Mouse (Mus musculus) forebrain, postnatal 0 days (tissue): ENCODE results near the gene Polr2f. TPM values are rescaled to one million over a fixed set of nuclear protein-coding genes. Genes with fewer than 3 reads are reported as not detected.

Experiments used
- ATAC-seq: fragments of 200-750 bp; cut with Nextera tagmentation; 2 replicates; pipeline ENCODE4 v1.8.0; 2017; ENCODE audit warnings: mild to moderate bottlenecking, moderate library complexity
- DNase-seq: peaks from one replicate; pipeline ENCODE4 v3.0.0-alpha.2; 2015
- H3K27ac ChIP-seq: fragments of 300-500 bp; sonication (generic); 2 replicates; pipeline ENCODE4 v1.5.1; 2014; ENCODE audit warnings: low read depth, mild to moderate bottlenecking, antibody characterized with exemption, low read length, moderate library complexity, mixed read lengths
- H3K27me3 ChIP-seq: fragments of 300-500 bp; sonication (generic); 2 replicates; pipeline ENCODE4 v1.6.1; 2014; ENCODE audit warnings: mild to moderate bottlenecking, low read length, mixed read lengths; ENCODE audit not compliant: insufficient read depth
- H3K36me3 ChIP-seq: fragments of 300-500 bp; sonication (generic); 2 replicates; pipeline ENCODE4 v1.6.1; 2014; ENCODE audit warnings: mild to moderate bottlenecking, moderate library complexity; ENCODE audit not compliant: insufficient read depth
- H3K4me1 ChIP-seq: fragments of 300-500 bp; sonication (generic); 2 replicates; pipeline ENCODE4 v1.6.1; 2014; ENCODE audit warnings: antibody characterized with exemption; ENCODE audit not compliant: insufficient read depth
- H3K4me2 ChIP-seq: fragments of 300-500 bp; sonication (generic); 2 replicates; pipeline ENCODE4 v1.6.1; 2014; ENCODE audit warnings: low read depth, mild to moderate bottlenecking, moderate library complexity
- H3K4me3 ChIP-seq: fragments of 300-500 bp; sonication (generic); 2 replicates; pipeline ENCODE4 v1.5.1; 2014; ENCODE audit warnings: low read depth, low read length, mixed read lengths
- H3K9ac ChIP-seq: fragments of 300-500 bp; sonication (generic); 2 replicates; pipeline ENCODE4 v1.6.1; 2014; ENCODE audit warnings: mild to moderate bottlenecking
- H3K9me3 ChIP-seq: fragments of 300-500 bp; sonication (generic); 2 replicates; pipeline ENCODE4 v1.6.1; 2016; ENCODE audit warnings: low read length
- CTCF ChIP-seq: sonication (generic); IDR thresholded peaks from 2 replicates; pipeline ENCODE4 v1.5.1; 2016; ENCODE audit warnings: antibody characterized with exemption, control low read depth, low read depth
- WGBS: fragments of 180-500 bp; shearing (Covaris S2); extraction: QIAGEN DNeasy Blood & Tissue Kit; methylation state at CpG from one replicate; pipeline ENCODE4 v1.1.7; 2014; 5-methylcytosine and 5-hydroxymethylcytosine counted together
- polyA plus RNA-seq: library from polyadenylated mRNA; unstranded; fragments of >200 nt; fragmentation: Nextera tagmentation; extraction: Ambion mirVana; gene quantifications from 2 replicates; pipeline ENCODE4 v1.2.1, GENCODE M21; 2015
- total RNA-seq: library from RNA; depleted of rRNA; stranded (reverse); fragments of >200 nt; gene quantifications from 2 replicates; pipeline ENCODE4 v1.2.3, GENCODE M21; 2014

Gene Polr2f
- total and polyA plus RNA-seq, 2 experiments from 2014 or later = 48.6 to 362 TPM

DNA sequence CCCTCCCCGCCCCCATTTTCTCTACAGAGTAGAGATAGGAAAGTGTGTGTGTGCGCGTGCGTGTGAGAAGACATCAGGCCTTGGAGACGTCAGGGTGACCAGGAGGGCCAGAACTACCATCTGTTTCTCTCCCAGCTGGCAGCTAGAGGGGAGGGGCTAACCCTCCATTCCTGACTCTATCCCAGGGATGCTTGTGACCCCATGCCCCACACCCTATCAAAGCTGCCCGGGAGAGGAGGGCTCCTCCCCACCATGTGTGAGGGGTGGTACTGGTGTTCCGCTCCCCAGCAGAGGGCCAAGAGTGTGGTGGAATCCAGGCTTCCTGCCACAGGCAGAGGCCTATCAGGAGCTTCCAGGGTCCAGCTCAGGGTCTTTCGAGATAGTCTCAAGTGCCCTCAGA, 25.9 kb downstream of the Polr2f start:
- ATAC-seq (no peak), DNase-seq (no peak)
- Histone ChIP-seq H3K9me3 (no peaks in the 10 kb centered on the region), H3K9ac (no peak overlapping the region), H3K4me2 (no peak overlapping the region), H3K36me3 (no peaks in the 10 kb centered on the region), H3K4me3 (no peak overlapping the region), H3K4me1 (no peaks in the 10 kb centered on the region), H3K27ac (no peak overlapping the region), H3K27me3 (peaks cover 18% of the 10 kb centered on the region)
- 58% methylated on average over 8 of the region's 8 CpGs for WGBS
- TF ChIP-seq CTCF = no peak

DNA sequence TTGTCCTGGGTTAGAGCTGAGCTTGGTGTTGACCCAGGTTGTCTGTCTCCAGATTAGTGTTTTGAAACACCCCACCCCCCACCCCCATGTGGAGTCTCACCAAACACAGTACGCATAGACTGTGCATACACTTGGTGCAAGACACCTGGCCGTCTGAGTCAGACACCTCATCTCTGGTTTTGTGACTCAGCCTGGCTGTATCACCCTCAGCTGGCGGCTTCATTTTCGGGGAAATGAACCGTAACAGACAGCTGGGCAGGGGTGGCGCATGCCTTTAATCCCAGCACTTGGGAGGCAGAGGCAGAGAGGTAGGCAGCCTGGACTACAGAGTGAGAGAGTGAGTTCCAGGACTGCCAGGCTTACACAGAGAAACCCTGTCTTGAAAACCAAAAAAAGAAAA, 36.1 kb downstream of the Polr2f start:
- DNase-seq = no peak
- H3K9ac ChIP-seq = no peak overlapping the region
- no peaks in the 10 kb centered on the region for H3K27me3 ChIP-seq
- H3K4me3 ChIP-seq = no peak overlapping the region
- ATAC-seq = no peak
- no peaks in the 10 kb centered on the region for H3K36me3 ChIP-seq
- no peak overlapping the region for H3K4me2 ChIP-seq
- H3K27ac ChIP-seq = no peak overlapping the region
- H3K9me3 ChIP-seq = no peaks in the 10 kb centered on the region
- 53% methylated on average over 6 of the region's 6 CpGs for WGBS
- TF ChIP-seq CTCF = no peak
- H3K4me1 ChIP-seq = no peaks in the 10 kb centered on the region

GRCm38 (mm10) chr15:79185213-79185612, 44.4 kb downstream of the Polr2f start:
- H3K4me3 ChIP-seq = no peak overlapping the region
- H3K4me2 ChIP-seq = no peak overlapping the region
- no peaks in the 10 kb centered on the region for H3K36me3 ChIP-seq
- ATAC-seq = no peak
- no peak overlapping the region for H3K27ac ChIP-seq
- H3K9ac ChIP-seq = no peak overlapping the region
- no peaks in the 10 kb centered on the region for H3K27me3 ChIP-seq
- WGBS = 67% methylated on average over 10 of the region's 10 CpGs
- no peak for TF ChIP-seq CTCF
- H3K9me3 ChIP-seq = no peaks in the 10 kb centered on the region
- H3K4me1 ChIP-seq = no peaks in the 10 kb centered on the region
- DNase-seq = peak; percentile 27

- no peak for TF ChIP-seq CTCF
- Histone ChIP-seq H3K4me2 (no peak overlapping the region), H3K27ac (no peak overlapping the region), H3K27me3 (no peaks in the 10 kb centered on the region), H3K9ac (no peak overlapping the region), H3K36me3 (no peaks in the 10 kb centered on the region), H3K9me3 (no peaks in the 10 kb centered on the region), H3K4me1 (peaks cover 1% of the 10 kb centered on the region; the same call in 1 of the 2 replicates), H3K4me3 (no peak overlapping the region)
- DNase-seq (no peak), ATAC-seq (no peak)
- 95% methylated on average over 8 of the region's 8 CpGs for WGBS
Observed at GRCm38 (mm10) chr15:79187819-79188218, 47.0 kb downstream of the Polr2f start.

DNA sequence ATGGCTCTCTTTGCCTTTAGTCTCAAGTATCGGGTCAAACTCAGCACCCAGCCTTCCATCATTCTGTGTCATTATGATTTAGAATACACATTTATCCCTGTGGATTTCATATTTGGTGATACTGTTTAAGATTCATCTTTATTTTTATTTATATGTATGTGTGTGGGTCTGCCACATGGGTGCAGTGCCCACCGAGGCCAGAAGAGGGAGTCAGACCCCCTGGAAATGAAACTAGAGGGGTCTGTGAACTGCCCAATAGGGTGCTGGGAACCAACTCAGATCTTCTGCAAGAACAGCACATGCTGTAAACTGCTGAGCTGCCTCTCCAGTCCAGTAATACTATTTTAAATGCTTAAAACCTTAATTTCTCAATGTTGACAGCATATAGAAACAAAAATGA, 50.6 kb downstream of the Polr2f start:
- Histone ChIP-seq H3K27me3 (no peaks in the 10 kb centered on the region), H3K4me2 (no peak overlapping the region), H3K9ac (no peak overlapping the region), H3K36me3 (no peaks in the 10 kb centered on the region), H3K9me3 (no peaks in the 10 kb centered on the region), H3K4me3 (no peak overlapping the region), H3K4me1 (peaks cover 13% of the 10 kb centered on the region), H3K27ac (no peak overlapping the region)
- WGBS = 100% methylated on average over 2 of the region's 2 CpGs
- TF ChIP-seq CTCF = 0 out of 2 replicates have a peak, but pooled peaks have one; percentile 11
- DNase-seq = no peak
- no peak for ATAC-seq

- Histone ChIP-seq H3K36me3 (no peaks in the 10 kb centered on the region), H3K9me3 (no peaks in the 10 kb centered on the region), H3K9ac (no peak overlapping the region), H3K4me2 (peak overlapping the region; percentile 40), H3K4me3 (no peak overlapping the region), H3K27ac (peak overlapping the region; percentile 86), H3K27me3 (no peaks in the 10 kb centered on the region), H3K4me1 (peaks cover 13% of the 10 kb centered on the region)
- 56% methylated on average over 6 of the region's 6 CpGs for WGBS
- 0 out of 2 replicates have a peak, but pooled peaks have one; percentile 12 for TF ChIP-seq CTCF
- DNase-seq (no peak), ATAC-seq (peak; percentile 13)
Observed at GRCm38 (mm10) chr15:79192450-79192849, 51.6 kb downstream of the Polr2f start.

DNA sequence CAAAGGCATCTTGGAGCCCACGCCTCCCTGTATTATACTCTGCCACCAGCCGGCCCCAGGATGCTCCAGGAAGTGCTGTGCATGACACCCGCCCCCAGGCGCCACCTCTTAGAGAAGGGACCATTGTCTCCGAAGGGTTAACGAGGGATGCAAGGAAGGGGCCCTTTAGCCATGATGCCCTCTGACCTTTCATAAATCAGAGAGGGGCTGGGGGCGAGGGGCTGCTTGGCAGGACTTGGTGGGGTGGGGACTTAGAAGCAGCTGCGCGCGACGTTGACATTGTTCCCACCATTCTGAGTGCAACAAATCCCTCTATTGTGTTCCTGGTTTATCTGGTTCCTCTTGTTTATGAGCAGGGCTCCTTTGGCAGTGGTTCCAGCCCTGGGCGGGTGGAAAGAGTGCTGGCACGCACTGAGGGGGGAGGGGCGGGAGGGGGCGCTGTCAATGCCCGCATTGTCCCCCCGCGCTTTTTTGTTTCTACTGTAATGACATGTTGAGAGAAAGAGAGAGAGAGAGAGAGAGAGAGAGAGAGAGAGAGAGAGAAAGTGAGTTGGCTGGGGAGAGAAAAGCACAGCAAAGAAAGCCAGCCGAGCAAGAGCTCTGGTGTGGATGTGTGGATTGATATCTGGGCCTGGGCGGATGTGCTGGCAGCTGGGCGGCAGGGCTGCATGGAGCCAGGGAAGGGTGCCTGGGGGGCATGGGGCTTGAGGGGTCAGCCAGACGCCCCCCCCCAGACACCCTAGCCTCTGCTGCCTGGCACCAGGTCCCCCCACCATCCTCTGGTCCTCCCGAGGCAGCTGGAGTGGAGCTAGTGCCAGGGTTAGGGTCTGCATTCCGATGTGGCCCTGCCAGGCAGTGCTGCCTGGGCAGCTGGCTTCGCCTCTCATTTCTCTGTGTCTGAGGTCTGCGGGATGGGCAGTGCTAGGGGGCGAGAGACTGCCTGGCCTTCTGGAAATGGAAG, 52.4 kb downstream of the Polr2f start:
- peak; percentile 88 for ATAC-seq
- peak; percentile 80 for DNase-seq
- 6% methylated on average over 27 of the region's 27 CpGs for WGBS
- peak overlapping the region; percentile 86 for H3K27ac ChIP-seq
- no peak overlapping the region for H3K4me3 ChIP-seq
- peaks cover 13% of the 10 kb centered on the region for H3K4me1 ChIP-seq
- no peaks in the 10 kb centered on the region for H3K9me3 ChIP-seq
- H3K36me3 ChIP-seq = no peaks in the 10 kb centered on the region
- peak overlapping the region; percentile 40; the same call in 1 of the 2 replicates for H3K9ac ChIP-seq
- H3K27me3 ChIP-seq = no peaks in the 10 kb centered on the region
- no peak for TF ChIP-seq CTCF
- H3K4me2 ChIP-seq = peak overlapping the region; percentile 40
